9 mouse cellular contexts compared by ENCODE assay signal in the genomic region with DNA sequence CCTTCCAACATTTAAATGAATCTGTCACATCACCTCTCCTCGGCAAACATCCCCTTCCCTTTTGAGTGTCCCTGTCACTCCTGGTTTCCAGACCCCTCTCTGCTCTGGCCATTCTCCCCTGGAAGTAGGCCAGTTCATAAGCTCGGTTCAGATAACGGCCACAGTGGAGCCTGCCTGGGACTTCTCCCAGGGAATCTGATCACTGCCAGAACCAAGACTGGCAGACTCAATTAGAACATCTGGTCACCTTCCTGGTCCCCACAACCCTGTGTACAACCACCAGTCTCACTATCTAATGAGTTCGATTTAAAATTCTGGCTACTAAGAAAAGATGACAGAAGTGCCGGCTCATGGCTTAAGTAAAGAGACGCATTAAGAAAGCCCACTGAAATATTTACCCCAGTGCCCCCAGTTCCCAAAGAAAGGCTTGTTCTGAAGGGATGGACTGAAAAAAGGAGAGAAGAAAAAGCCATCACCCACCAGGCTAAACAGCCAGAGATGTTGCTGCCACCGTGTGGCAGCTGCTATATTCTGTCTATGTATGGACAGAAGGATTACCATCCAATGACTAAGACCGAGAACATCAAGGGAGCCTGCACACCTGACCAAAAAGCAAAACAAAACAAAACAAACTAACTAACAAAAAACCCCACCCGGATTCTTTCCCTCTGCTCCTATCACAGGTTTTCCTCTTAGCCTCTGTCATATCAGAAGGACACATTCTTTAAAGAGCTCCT. TPM values are rescaled to one million over a fixed set of nuclear protein-coding genes. Genes with fewer than 3 reads are reported as not detected.
DNase-seq lines count a peak whose midpoint lies in the region; ATAC-seq lines count a peak whose summit lies in the region.
"Had no signal": no experiment of that assay in that cellular context is flagged by ENCODE, and none has a peak within 500 bp of the region (broad histone marks: within the 10 kb centered on the region; RNA-seq: fewer than 3 reads in every experiment).

No protein-coding gene starts in this region.

- H3K4me1 ChIP-seq in heart, embryonic 16.5 days (ENCODE audit: control insufficient read depth, insufficient read depth, low read length): peaks cover 36% of the 10 kb centered on the region
- H3K4me1 ChIP-seq in heart, embryonic 10.5 days: peaks cover 34% of the 10 kb centered on the region
- H3K4me1 ChIP-seq: embryonic facial prominence, embryonic 12.5 days had no signal

- WGBS in heart, embryonic 16.5 days: 36% methylated on average over 9 of the region's 9 CpGs
- 45% methylated on average over 9 of the region's 9 CpGs for WGBS in heart, embryonic 10.5 days

- H3K9ac ChIP-seq in heart, embryonic 16.5 days (ENCODE audit: low read length): no peak overlapping the region
- H3K9ac ChIP-seq: embryonic facial prominence, embryonic 12.5 days had no signal

- no peak for ATAC-seq in heart, embryonic 16.5 days (replicated peaks; ENCODE audit: extremely low read depth, insufficient read depth, low FRiP score)

- H3K4me2 ChIP-seq in heart, embryonic 16.5 days (ENCODE audit: low read depth, low read length): peak overlapping the region; percentile 20
- H3K4me2 ChIP-seq: embryonic facial prominence, embryonic 12.5 days had no signal

- H3K36me3 ChIP-seq in heart, embryonic 16.5 days (ENCODE audit: control insufficient read depth, insufficient read depth): no peaks in the 10 kb centered on the region
- H3K36me3 ChIP-seq in heart, embryonic 10.5 days: no peaks in the 10 kb centered on the region
- H3K36me3 ChIP-seq: embryonic facial prominence, embryonic 12.5 days had no signal

- DNase-seq in heart, embryonic 10.5 days (ENCODE audit: low spot score): no peak
- DNase-seq in urinary bladder, postnatal 14 days (ENCODE audit: low spot score): peak; percentile 14
- DNase-seq in urinary bladder, adult 18-20 months (ENCODE audit: low spot score in 2 of 2): no peak
- DNase-seq in cerebellum, postnatal 25 days: peak; percentile 47 to 73
- DNase-seq in layer of hippocampus, postnatal 36 days: peak; percentile 18 to 26
- DNase-seq in thymus, postnatal 0 days (ENCODE audit: low spot score): peak; percentile 66
- DNase-seq in spleen, postnatal 4 days (ENCODE audit: low spot score in 2 of 2): no peak

- 0 out of 2 replicates have a peak, but pooled peaks cover 2% of the 10 kb centered on the region for H3K27me3 ChIP-seq in heart, embryonic 16.5 days (ENCODE audit: control insufficient read depth, insufficient read depth, low read length)
- H3K27me3 ChIP-seq in heart, embryonic 10.5 days (ENCODE audit: insufficient read depth, poor library complexity, severe bottlenecking): peaks cover 27% of the 10 kb centered on the region
- H3K27me3 ChIP-seq: embryonic facial prominence, embryonic 12.5 days had no signal

- no peaks in the 10 kb centered on the region for H3K9me3 ChIP-seq in heart, embryonic 16.5 days (replicated peaks; ENCODE audit: control insufficient read depth, low read length)
- H3K9me3 ChIP-seq in heart, embryonic 10.5 days: no peaks in the 10 kb centered on the region
- H3K9me3 ChIP-seq: embryonic facial prominence, embryonic 12.5 days had no signal

- no peak overlapping the region for H3K4me3 ChIP-seq in heart, embryonic 16.5 days (ENCODE audit: low read length)
- no peak overlapping the region for H3K4me3 ChIP-seq in heart, embryonic 10.5 days
- H3K4me3 ChIP-seq: embryonic facial prominence, embryonic 12.5 days had no signal

- H3K27ac ChIP-seq in heart, embryonic 16.5 days (ENCODE audit: low read length): 0 out of 2 replicates have a peak overlapping the region, but pooled peaks have one; percentile 24
- no peak overlapping the region for H3K27ac ChIP-seq in heart, embryonic 10.5 days
- H3K27ac ChIP-seq: embryonic facial prominence, embryonic 12.5 days had no signal

RNA-seq across cellular contexts. Expression of a gene that starts 39.7 kb away (rescaled TPM):
- 0.34 and 0.59 TPM in 2 replicates for polyA plus RNA-seq in heart, embryonic 16.5 days (2015; fragmentation: Nextera tagmentation; extraction: Ambion mirVana)
- 2.9 and 3.4 TPM in 2 replicates for polyA plus RNA-seq in heart, embryonic 10.5 days (2016; fragmentation: Nextera tagmentation; extraction: Ambion mirVana)
- total RNA-seq in layer of hippocampus, postnatal 36 days (2021): under 1 TPM; 0.42 to 0.56 TPM
- 1.3 and 1.4 TPM in 2 replicates for polyA plus RNA-seq in thymus, postnatal 0 days (2015; fragmentation: Nextera tagmentation; extraction: Ambion mirVana)

Comparison
In these comparisons a context has a peak if more than half of its experiments do, and no peak if none do; other contexts are left out.
1. DNase-seq: peak in urinary bladder, postnatal 14 days (single experiment), cerebellum, postnatal 25 days (2 of 2), layer of hippocampus, postnatal 36 days (2 of 2) and thymus, postnatal 0 days (single experiment); none in heart, embryonic 10.5 days (single experiment), urinary bladder, adult 18-20 months (0 of 2) and spleen, postnatal 4 days (0 of 2).